Mouse (Mus musculus) limb, embryonic 12.5 days (tissue): Measurements from ENCODE around the gene Elmo3. TPM values are rescaled to one million over a fixed set of nuclear protein-coding genes. Genes with fewer than 3 reads are reported as not detected.

ENCODE experiments used
- ATAC-seq: fragments of 200-750 bp; cut with Nextera tagmentation; 2 replicates; pipeline ENCODE4 v1.8.0; 2017; ENCODE audit warnings: low read depth, moderate TSS enrichment; ENCODE audit not compliant: insufficient number of reproducible peaks, insufficient read depth, low FRiP score, low TSS enrichment
- H3K27ac ChIP-seq: fragments of 300-500 bp; sonication (generic); 2 replicates; pipeline ENCODE4 v1.5.1; 2016; ENCODE audit warnings: mild to moderate bottlenecking, moderate library complexity
- H3K27me3 ChIP-seq: fragments of 300-500 bp; sonication (generic); 2 replicates; pipeline ENCODE4 v1.6.1; 2016; ENCODE audit warnings: mild to moderate bottlenecking, moderate library complexity
- H3K36me3 ChIP-seq: fragments of 300-500 bp; sonication (generic); 2 replicates; pipeline ENCODE4 v1.6.1; 2016; ENCODE audit warnings: mild to moderate bottlenecking, moderate library complexity
- H3K4me1 ChIP-seq: fragments of 300-500 bp; sonication (generic); replicated peaks from 2 replicates; pipeline ENCODE4 v1.6.1; 2016
- H3K4me2 ChIP-seq: fragments of 300-500 bp; sonication (generic); 2 replicates; pipeline ENCODE4 v1.6.1; 2016; ENCODE audit warnings: mild to moderate bottlenecking, moderate library complexity
- H3K4me3 ChIP-seq: fragments of 300-500 bp; sonication (generic); replicated peaks from 2 replicates; pipeline ENCODE4 v1.5.1; 2016; ENCODE audit warnings: mild to moderate bottlenecking
- H3K9ac ChIP-seq: fragments of 300-500 bp; sonication (generic); replicated peaks from 2 replicates; pipeline ENCODE4 v1.6.1; 2016; ENCODE audit warnings: mild to moderate bottlenecking, moderate library complexity
- H3K9me3 ChIP-seq: fragments of 300-500 bp; sonication (generic); 2 replicates; pipeline ENCODE4 v1.6.1; 2016; ENCODE audit warnings: mild to moderate bottlenecking, moderate library complexity
- WGBS: fragments of 180-500 bp; shearing (Covaris S2); methylation state at CpG from one replicate; pipeline ENCODE4 v1.1.7; 2016; 5-methylcytosine and 5-hydroxymethylcytosine counted together
- polyA plus RNA-seq: library from polyadenylated mRNA; unstranded; fragments of >200 nt; fragmentation: Nextera tagmentation; extraction: Ambion mirVana; gene quantifications from 2 replicates; pipeline ENCODE4 v1.2.1, GENCODE M21; 2016

The Elmo3 gene
- polyA plus RNA-seq, 1 experiment from 2014 or later, result 4.4 TPM

- H3K36me3 ChIP-seq, result peaks cover 28% of the 10 kb centered on the region
- peaks cover 24% of the 10 kb centered on the region for H3K4me1 ChIP-seq
- peaks cover 81% of the 10 kb centered on the region for H3K27me3 ChIP-seq
- 0 out of 2 replicates have a peak overlapping the region, but pooled peaks have one; percentile 34 for H3K9ac ChIP-seq
- peak overlapping the region; percentile 23 for H3K4me3 ChIP-seq
- ATAC-seq, result no peak
- H3K27ac ChIP-seq, result no peak overlapping the region
- 4% methylated on average over 28 of the region's 28 CpGs for WGBS
- peak overlapping the region; percentile 46 for H3K4me2 ChIP-seq
- H3K9me3 ChIP-seq, result no peaks in the 10 kb centered on the region
These were observed 26.5 kb upstream of the Elmo3 start for GRCm38 (mm10) chr8:105278911-105279334.

- H3K36me3 ChIP-seq, result peaks cover 39% of the 10 kb centered on the region
- H3K9ac ChIP-seq, result no peak overlapping the region
- WGBS, result 62% methylated on average over 3 of the region's 3 CpGs
- ATAC-seq, result no peak
- H3K27ac ChIP-seq, result no peak overlapping the region
- peaks cover 19% of the 10 kb centered on the region for H3K4me1 ChIP-seq
- H3K9me3 ChIP-seq, result no peaks in the 10 kb centered on the region
- H3K27me3 ChIP-seq, result peaks cover 70% of the 10 kb centered on the region
- H3K4me2 ChIP-seq, result no peak overlapping the region
- H3K4me3 ChIP-seq, result no peak overlapping the region
These were observed 24.8 kb upstream of the Elmo3 start for GRCm38 (mm10) chr8:105280567-105280966.

DNA sequence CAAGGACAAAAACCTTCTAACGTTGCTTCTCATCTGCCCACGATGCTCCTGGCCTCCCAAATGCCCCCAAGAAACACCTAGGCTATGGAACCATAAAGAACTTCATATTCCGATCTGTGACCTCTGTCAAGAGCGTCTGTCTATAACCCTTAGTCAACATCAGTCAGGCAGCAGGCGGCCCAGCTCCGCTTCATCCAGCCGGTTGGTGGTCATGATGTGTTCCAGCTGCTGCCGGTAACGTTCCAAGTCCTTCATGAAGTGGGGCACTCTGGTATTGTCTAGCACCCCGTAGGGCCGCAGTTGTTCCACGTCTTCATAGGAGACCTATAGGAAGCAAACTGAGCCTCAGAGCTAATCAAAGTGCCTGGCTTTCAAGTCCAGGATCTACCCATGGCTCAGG is 23.6 kb upstream of the Elmo3 start:
- 88% methylated on average over 12 of the region's 12 CpGs for WGBS
- Histone ChIP-seq H3K9ac (no peak overlapping the region), H3K27ac (no peak overlapping the region), H3K9me3 (no peaks in the 10 kb centered on the region), H3K4me3 (no peak overlapping the region), H3K27me3 (peaks cover 58% of the 10 kb centered on the region), H3K4me2 (no peak overlapping the region), H3K4me1 (peaks cover 8% of the 10 kb centered on the region), H3K36me3 (peaks cover 44% of the 10 kb centered on the region)
- no peak for ATAC-seq

DNA sequence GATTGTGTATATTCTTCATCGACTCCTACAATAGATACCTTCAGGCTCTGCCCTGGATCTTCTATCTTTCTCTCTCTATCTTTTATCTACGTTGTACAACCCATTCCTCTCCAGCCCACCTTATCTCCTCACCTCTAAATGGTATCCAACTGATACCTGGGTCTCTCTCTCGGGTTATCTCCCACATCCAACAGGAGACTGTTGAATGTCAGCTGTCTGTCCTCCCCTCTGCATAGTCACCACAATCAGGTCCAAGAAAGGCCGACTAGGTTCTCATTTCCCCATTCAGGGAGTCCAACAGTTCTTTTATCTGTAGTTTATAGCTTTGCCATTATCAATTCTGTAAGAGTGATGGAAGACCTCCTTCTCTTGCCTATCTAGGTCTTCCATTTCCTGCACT is 23.2 kb upstream of the Elmo3 start:
- Histone ChIP-seq H3K9me3 (no peaks in the 10 kb centered on the region), H3K27me3 (peaks cover 54% of the 10 kb centered on the region), H3K4me2 (no peak overlapping the region), H3K36me3 (peaks cover 46% of the 10 kb centered on the region), H3K4me1 (peaks cover 8% of the 10 kb centered on the region), H3K4me3 (no peak overlapping the region), H3K9ac (no peak overlapping the region), H3K27ac (no peak overlapping the region)
- ATAC-seq, result no peak
- WGBS, result 89% methylated on average over 4 of the region's 4 CpGs

DNA sequence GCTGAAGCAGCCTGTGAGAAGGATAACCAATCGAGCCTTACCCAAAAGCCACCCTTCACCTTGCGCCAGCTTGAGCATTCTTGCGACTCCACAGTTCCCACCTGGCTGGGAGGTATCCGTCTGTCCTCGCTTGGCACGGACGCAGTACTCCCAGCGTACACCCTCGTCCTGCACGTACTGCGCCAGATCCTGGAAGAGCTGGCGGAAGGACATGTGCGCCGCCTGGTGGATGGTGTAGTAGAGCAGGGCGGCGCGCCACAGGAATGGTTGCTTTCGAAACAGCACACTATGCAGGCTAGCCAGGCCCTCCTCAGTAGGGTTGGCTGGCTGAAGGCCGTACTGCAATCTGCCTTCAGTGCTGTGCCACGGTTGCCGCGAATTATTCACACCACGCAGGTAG is 22.3 kb upstream of the Elmo3 start:
- no peak overlapping the region for H3K27ac ChIP-seq
- WGBS, result 17% methylated on average over 23 of the region's 23 CpGs
- no peak overlapping the region for H3K4me2 ChIP-seq
- H3K36me3 ChIP-seq, result peaks cover 46% of the 10 kb centered on the region
- peaks cover 45% of the 10 kb centered on the region for H3K27me3 ChIP-seq
- peaks cover 10% of the 10 kb centered on the region for H3K4me1 ChIP-seq
- H3K9me3 ChIP-seq, result no peaks in the 10 kb centered on the region
- H3K4me3 ChIP-seq, result no peak overlapping the region
- H3K9ac ChIP-seq, result no peak overlapping the region
- peak; percentile 37; the same call in 1 of the 2 replicates for ATAC-seq

DNA sequence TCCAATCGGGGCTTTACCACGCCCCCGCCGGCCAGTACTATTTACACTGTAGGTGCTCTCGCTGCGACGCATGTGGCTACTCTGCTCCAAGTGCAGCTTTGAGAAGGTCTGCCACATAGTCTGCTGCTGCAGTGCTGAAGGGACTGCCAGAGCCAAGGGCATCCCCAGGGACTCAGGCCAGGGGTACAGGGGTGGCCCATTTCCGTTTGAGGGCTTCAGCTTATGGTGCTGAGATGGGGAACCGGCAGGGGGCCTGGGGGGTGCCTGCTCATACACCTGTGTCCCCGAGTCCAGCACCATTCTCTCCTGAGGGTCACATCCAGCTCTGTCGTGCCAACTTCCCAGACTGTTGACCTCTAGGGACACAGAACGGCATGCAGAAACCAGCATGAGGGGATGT is 19.9 kb upstream of the Elmo3 start:
- H3K4me1 ChIP-seq, result peaks cover 23% of the 10 kb centered on the region
- ATAC-seq, result no peak
- WGBS, result 46% methylated on average over 12 of the region's 12 CpGs
- no peaks in the 10 kb centered on the region for H3K9me3 ChIP-seq
- peaks cover 39% of the 10 kb centered on the region for H3K36me3 ChIP-seq
- no peak overlapping the region for H3K27ac ChIP-seq
- no peak overlapping the region for H3K4me2 ChIP-seq
- no peak overlapping the region for H3K4me3 ChIP-seq
- no peak overlapping the region for H3K9ac ChIP-seq
- H3K27me3 ChIP-seq, result peaks cover 30% of the 10 kb centered on the region

- peaks cover 32% of the 10 kb centered on the region for H3K36me3 ChIP-seq
- H3K4me1 ChIP-seq, result peaks cover 26% of the 10 kb centered on the region
- H3K27me3 ChIP-seq, result peaks cover 25% of the 10 kb centered on the region
- H3K9me3 ChIP-seq, result no peaks in the 10 kb centered on the region
- no peak overlapping the region for H3K9ac ChIP-seq
- no peak overlapping the region for H3K4me3 ChIP-seq
- no peak for ATAC-seq
- WGBS, result 86% methylated on average over 4 of the region's 4 CpGs
- no peak overlapping the region for H3K27ac ChIP-seq
- no peak overlapping the region for H3K4me2 ChIP-seq
These were observed 18.5 kb upstream of the Elmo3 start for GRCm38 (mm10) chr8:105286907-105287306.

DNA sequence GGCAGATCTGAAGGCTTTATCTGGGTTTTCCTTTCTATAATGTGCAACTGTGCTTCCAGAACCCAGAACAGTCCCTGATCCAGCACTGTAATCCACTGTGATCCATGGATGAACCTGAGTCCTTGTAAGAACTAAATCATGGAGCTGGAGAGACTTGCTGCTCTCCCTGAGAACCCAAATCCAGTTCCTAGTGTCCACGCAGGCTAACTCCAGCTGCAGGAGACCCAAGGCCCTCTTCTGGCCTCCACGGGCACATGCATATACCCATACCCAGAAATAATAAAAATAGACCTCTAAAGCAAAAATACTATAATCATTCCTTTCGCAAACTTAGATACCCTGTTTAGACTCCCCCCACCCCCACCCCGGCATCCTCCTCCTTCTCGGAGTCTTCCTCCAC is 17.2 kb upstream of the Elmo3 start:
- Histone ChIP-seq H3K4me3 (0 out of 2 replicates have a peak overlapping the region, but pooled peaks have one; percentile 50), H3K27me3 (peaks cover 23% of the 10 kb centered on the region), H3K4me1 (peaks cover 26% of the 10 kb centered on the region), H3K9me3 (no peaks in the 10 kb centered on the region), H3K27ac (no peak overlapping the region), H3K36me3 (peaks cover 19% of the 10 kb centered on the region), H3K4me2 (peak overlapping the region; percentile 83), H3K9ac (no peak overlapping the region)
- no peak for ATAC-seq
- 85% methylated on average over 5 of the region's 5 CpGs for WGBS

GRCm38 (mm10) chr8:105288958-105289732 is 16.3 kb upstream of the Elmo3 start:
- Histone ChIP-seq H3K36me3 (peaks cover 17% of the 10 kb centered on the region), H3K4me3 (peak overlapping the region; percentile 50), H3K9ac (peak overlapping the region; percentile 56), H3K27ac (peak overlapping the region; percentile 58), H3K9me3 (no peaks in the 10 kb centered on the region), H3K27me3 (peaks cover 27% of the 10 kb centered on the region), H3K4me1 (peaks cover 26% of the 10 kb centered on the region), H3K4me2 (peak overlapping the region; percentile 83)
- 1% methylated on average over 53 of the region's 53 CpGs for WGBS
- ATAC-seq, result peak; percentile 86

- ATAC-seq, result peak; percentile 23
- peak within 1 kb of the TSS; percentile 58 for H3K27ac ChIP-seq
- H3K4me3 ChIP-seq, result peak within 1 kb of the TSS; percentile 50
- peaks cover 12% of the 10 kb centered on the region for H3K36me3 ChIP-seq
- H3K4me1 ChIP-seq, result peaks cover 26% of the 10 kb centered on the region
- peak within 1 kb of the TSS; percentile 56 for H3K9ac ChIP-seq
- H3K9me3 ChIP-seq, result no peaks in the 10 kb centered on the region
- WGBS, result 2% methylated on average over 43 of the region's 43 CpGs
- peaks cover 22% of the 10 kb centered on the region for H3K27me3 ChIP-seq
- H3K4me2 ChIP-seq, result peak within 1 kb of the TSS; percentile 83
These were observed 15.5 kb upstream of the Elmo3 start, which contains the start of gene 4931428F04Rik for GRCm38 (mm10) chr8:105289805-105290460. Gene 4931428F04Rik (minus strand): TSS chr8:105289864.

GRCm38 (mm10) chr8:105290554-105291314 is 14.7 kb upstream of the Elmo3 start:
- peak overlapping the region; percentile 50 for H3K4me3 ChIP-seq
- H3K9ac ChIP-seq, result no peak overlapping the region
- H3K36me3 ChIP-seq, result peaks cover 7% of the 10 kb centered on the region; the same call in 1 of the 2 replicates
- H3K4me1 ChIP-seq, result peaks cover 26% of the 10 kb centered on the region
- peak overlapping the region; percentile 83 for H3K4me2 ChIP-seq
- no peak for ATAC-seq
- 8% methylated on average over 31 of the region's 31 CpGs for WGBS
- no peak overlapping the region for H3K27ac ChIP-seq
- H3K27me3 ChIP-seq, result peaks cover 24% of the 10 kb centered on the region
- H3K9me3 ChIP-seq, result no peaks in the 10 kb centered on the region
